In the genomic region with DNA sequence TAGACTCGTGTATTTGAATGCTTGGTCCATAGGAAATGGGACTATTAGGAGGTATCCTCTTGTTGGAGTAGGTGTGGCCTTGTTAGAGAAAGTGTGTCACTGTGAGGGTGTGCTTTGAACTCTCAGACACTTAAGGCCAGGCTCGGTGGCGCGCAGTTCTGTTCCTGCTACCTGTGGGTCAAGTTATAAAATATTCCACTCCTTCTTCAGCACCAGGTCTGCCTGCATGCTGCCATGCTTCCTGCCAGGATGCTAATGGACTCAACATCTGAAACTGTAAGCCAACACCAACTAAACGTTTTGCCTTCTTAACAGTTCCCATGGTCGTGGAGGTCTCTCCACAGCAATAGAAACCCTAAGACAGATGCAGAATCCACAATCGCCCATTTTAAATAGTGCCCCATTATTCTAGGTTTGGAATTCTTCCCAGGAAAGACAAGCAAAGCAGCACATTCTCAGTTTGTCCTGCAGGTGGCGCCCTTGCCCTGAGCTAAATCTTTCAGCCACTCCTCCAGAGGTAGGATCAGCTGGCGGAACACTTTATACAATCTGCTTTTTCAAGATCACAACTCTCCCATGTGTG, we compare ENCODE assay signal across 9 mouse cellular contexts.
A peak's percentile ranks its signal among the peaks of the same experiment; 100 is the strongest.
DNase-seq lines count a peak whose midpoint lies in the region; TF ChIP-seq lines count a peak whose summit lies in the region.
"Had no signal": no experiment of that assay in that cellular context is flagged by ENCODE, and none has a peak within 500 bp of the region (broad histone marks: within the 10 kb centered on the region; RNA-seq: fewer than 3 reads in every experiment).

No protein-coding gene starts in this region.

- no peaks in the 10 kb centered on the region for H3K36me3 ChIP-seq in E14TG2a.4 (ENCODE audit: insufficient read depth, low read length)
- H3K36me3 ChIP-seq in heart, embryonic 10.5 days, result no peaks in the 10 kb centered on the region
- H3K36me3 ChIP-seq: heart, embryonic 15.5 days had no signal

- no peaks in the 10 kb centered on the region for H3K27me3 ChIP-seq in E14TG2a.4 (ENCODE audit: insufficient read depth, low read length)
- no peaks in the 10 kb centered on the region for H3K27me3 ChIP-seq in heart, embryonic 10.5 days (ENCODE audit: insufficient read depth, poor library complexity, severe bottlenecking)
- H3K27me3 ChIP-seq: heart, embryonic 15.5 days had no signal

- no peak overlapping the region for H3K27ac ChIP-seq in heart, embryonic 10.5 days
- H3K27ac ChIP-seq: heart, embryonic 15.5 days had no signal

- peaks cover 5% of the 10 kb centered on the region for H3K9me3 ChIP-seq in E14TG2a.4 (ENCODE audit: low read length)
- H3K9me3 ChIP-seq in heart, embryonic 10.5 days, result no peaks in the 10 kb centered on the region
- H3K9me3 ChIP-seq: heart, embryonic 15.5 days had no signal

- no peaks in the 10 kb centered on the region for H3K4me1 ChIP-seq in E14TG2a.4 (replicated peaks; ENCODE audit: low read depth, low read length)
- H3K4me1 ChIP-seq in heart, embryonic 10.5 days, result no peaks in the 10 kb centered on the region

- DNase-seq in adrenal gland, postnatal 25 days, result peak; percentile 83
- DNase-seq in embryo, embryonic 9.5 days (ENCODE audit: extremely low spot score), result peak; percentile 72
- peak; percentile 83 for DNase-seq in heart, embryonic 10.5 days (ENCODE audit: low spot score)
- DNase-seq in kidney, postnatal 25 days, result peak; percentile 65 to 69
- DNase-seq in lung, adult 18-20 months, result peak; percentile 35 to 41
- peak; percentile 75 for DNase-seq in ovary, postnatal 36 days (ENCODE audit: low spot score)
- DNase-seq in natural killer cell, adult 2 months (ENCODE audit: low spot score in 2 of 2), result no peak

- 22% methylated on average over 9 of the region's 9 CpGs for WGBS in heart, embryonic 10.5 days

- H3K4me3 ChIP-seq in E14TG2a.4 (replicated peaks; ENCODE audit: low read length), result no peak overlapping the region
- no peak overlapping the region for H3K4me3 ChIP-seq in heart, embryonic 10.5 days
- H3K4me3 ChIP-seq: heart, embryonic 15.5 days had no signal

- peak; percentile 79 for TF ChIP-seq CTCF in E14TG2a.4 (conservative IDR thresholded peaks at IDR 0.05; ENCODE audit: low read length)

Comparison
In these comparisons a context has a peak if more than half of its experiments do, and no peak if none do; other contexts are left out.
1. DNase-seq: peak in adrenal gland, postnatal 25 days (single experiment), embryo, embryonic 9.5 days (single experiment), heart, embryonic 10.5 days (single experiment), kidney, postnatal 25 days (2 of 2), lung, adult 18-20 months (2 of 2) and ovary, postnatal 36 days (single experiment); none in natural killer cell, adult 2 months (0 of 2).